Mouse (Mus musculus): ENCODE data around the gene Lrig1. TPM values are rescaled to one million over a fixed set of nuclear protein-coding genes. Genes with fewer than 3 reads are reported as not detected.

Gene Lrig1
- polyA plus RNA-seq, 1 experiment = 0.32 TPM

DNA sequence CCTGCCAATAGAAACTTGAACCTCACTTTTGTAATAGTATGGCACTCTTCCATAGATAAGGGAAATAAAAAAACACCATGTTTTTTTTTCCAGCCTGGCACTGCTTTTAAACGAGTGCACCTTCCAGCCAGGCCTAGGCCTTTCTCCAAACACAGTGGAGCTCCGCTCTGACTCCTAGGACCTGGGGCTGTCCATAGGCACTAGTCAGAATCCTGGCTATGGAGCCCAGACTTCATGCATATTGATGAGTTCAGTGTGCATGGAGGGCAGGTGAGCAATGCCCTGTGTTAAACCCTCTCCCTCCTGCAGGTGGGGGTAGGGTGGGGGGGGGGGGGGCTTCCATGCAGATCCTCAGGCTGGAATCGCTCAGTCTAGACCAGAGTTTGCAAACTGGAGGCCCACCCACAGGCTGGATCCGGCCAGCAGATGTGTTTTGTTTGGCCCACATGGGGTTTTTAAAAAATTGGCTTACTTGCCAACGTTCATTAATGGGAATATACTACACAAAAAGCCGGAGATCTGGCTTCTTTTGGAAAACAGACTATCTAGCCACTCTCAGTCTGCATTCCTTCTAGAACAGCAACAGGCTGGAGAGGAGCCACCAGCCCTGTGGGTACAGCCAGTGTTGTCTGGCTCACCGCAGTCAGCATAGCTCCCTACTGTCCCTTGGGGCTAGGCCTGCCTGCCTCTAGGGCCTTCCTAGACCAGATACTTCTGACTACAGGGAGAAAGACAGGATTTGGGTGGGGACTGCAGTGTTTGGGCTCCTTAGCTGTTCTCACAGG lies 17.9 kb upstream of the Lrig1 start:
- Histone ChIP-seq H3K4me3 (ENCODE audit: insufficient read depth, low read length) (no peak overlapping the region), H3K27ac (ENCODE audit: insufficient read depth, low read depth, low read length) (no peak overlapping the region), H3K4me1 (ENCODE audit: control insufficient read depth, insufficient read depth, low read length) (no peaks in the 10 kb centered on the region)
- TF ChIP-seq POLR2A (IDR thresholded peaks at IDR 0.05; ENCODE audit: borderline replicate concordance, low read depth, low read length) = no peak
- TF ChIP-seq CTCF (IDR thresholded peaks at IDR 0.05; ENCODE audit: low read depth, low read length) = no peak

DNA sequence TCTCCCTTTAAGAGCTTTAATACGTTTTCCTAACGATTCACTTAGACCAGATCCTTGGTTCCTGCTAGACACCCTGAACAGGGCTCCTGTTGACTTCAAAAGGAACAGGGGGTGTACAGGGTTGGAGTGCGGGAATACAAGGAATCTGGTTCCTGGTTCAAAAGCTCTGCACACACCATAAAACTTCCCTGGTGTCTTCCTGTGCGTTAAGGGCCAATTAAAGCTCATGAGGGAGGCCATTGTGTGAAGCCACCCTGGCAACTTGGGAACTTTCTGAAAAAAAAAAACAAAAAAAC lies 15.6 kb upstream of the Lrig1 start:
- no peak for TF ChIP-seq POLR2A (IDR thresholded peaks at IDR 0.05; ENCODE audit: borderline replicate concordance, low read depth, low read length)
- TF ChIP-seq CTCF (IDR thresholded peaks at IDR 0.05; ENCODE audit: low read depth, low read length) = no peak
- Histone ChIP-seq H3K27ac (ENCODE audit: insufficient read depth, low read depth, low read length) (no peak overlapping the region), H3K4me3 (ENCODE audit: insufficient read depth, low read length) (no peak overlapping the region), H3K4me1 (ENCODE audit: control insufficient read depth, insufficient read depth, low read length) (no peaks in the 10 kb centered on the region)

DNA sequence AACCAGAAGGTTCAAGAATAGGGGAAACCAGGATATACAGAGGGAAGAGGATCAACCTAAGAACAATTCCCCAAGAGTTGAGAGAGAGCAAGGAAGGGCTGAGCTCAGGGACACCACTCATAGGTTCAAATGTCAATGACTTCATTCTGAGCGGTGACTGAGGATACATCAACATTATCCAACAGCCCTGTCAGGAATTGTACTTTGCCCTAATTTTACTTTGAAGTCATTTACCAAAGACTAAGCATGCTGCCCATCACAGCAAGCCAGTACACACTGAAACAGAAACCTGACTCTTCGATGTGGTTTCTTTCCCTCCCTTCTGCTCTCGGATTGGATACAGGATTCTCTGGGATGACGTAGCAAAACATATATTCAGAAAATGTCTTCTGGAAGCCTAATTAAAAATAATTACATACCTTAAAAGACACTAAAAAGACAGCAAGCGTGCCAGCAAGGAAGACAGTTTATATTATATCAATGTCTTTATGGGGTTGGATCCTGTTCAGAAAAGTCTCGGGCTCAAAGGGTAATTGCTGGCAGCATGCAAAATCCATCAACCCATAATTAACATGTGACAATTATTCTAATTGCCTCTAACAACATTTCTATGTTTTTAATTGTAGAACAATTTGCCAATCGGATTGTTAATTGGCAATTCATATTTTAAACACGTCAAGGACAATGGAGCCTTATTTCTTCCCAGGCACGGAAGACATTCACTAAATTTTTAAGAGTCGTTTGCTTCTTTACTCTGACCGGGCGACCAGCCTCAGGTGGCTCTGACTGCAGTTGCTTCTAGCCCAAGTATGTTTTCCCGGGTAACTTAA lies 15.1 kb upstream of the Lrig1 start:
- Histone ChIP-seq H3K4me1 (ENCODE audit: control insufficient read depth, insufficient read depth, low read length) (no peaks in the 10 kb centered on the region), H3K27ac (ENCODE audit: insufficient read depth, low read depth, low read length) (no peak overlapping the region), H3K4me3 (ENCODE audit: insufficient read depth, low read length) (no peak overlapping the region)
- TF ChIP-seq CTCF (IDR thresholded peaks at IDR 0.05; ENCODE audit: low read depth, low read length) = no peak
- TF ChIP-seq POLR2A (IDR thresholded peaks at IDR 0.05; ENCODE audit: borderline replicate concordance, low read depth, low read length) = no peak

DNA sequence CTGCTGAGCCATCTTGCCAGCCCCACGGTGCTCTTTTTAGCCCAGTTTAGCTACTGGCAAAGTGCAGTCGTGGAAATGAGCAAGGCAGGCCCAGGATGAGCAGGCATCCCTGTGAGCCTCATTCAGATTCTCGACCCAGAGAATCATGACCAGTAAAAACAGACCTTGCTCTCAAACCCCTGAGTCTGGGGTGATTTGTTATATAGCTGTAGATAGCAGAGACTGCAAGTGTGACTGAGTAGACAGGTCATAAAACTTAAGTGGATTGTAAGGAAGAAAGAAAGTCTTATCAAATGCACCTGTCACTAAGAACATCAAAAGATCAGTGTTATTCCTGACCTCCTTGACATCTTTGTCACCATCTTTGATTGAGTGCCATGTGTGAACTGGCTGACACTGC lies 9.9 kb upstream of the Lrig1 start:
- TF ChIP-seq CTCF (IDR thresholded peaks at IDR 0.05; ENCODE audit: low read depth, low read length) = no peak
- TF ChIP-seq POLR2A (IDR thresholded peaks at IDR 0.05; ENCODE audit: borderline replicate concordance, low read depth, low read length) = no peak
- no peak overlapping the region for H3K27ac ChIP-seq (ENCODE audit: insufficient read depth, low read depth, low read length)

DNA sequence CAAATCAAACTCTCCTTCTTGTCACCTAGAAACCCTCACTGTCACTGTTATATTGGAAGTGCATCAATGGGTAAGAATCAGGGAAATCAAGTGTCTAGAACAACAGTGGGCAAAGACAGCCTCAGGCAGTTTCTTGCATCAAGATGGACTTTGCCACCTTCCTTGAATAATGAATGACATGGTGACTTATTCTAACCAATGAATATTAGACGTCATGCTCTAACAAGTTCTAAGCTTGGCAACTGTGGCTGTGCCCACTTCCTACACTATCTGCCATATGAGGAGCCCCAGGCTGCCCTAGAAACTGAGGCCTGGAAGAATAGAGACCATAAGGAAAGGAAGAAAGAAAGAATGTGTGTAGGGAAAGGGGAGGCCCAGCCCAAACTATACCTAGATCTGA lies 9.2 kb upstream of the Lrig1 start:
- Histone ChIP-seq H3K27ac (ENCODE audit: insufficient read depth, low read depth, low read length) (no peak overlapping the region), H3K4me1 (ENCODE audit: control insufficient read depth, insufficient read depth, low read length) (peaks cover 13% of the 10 kb centered on the region), H3K4me3 (ENCODE audit: insufficient read depth, low read length) (no peak overlapping the region)
- no peak for TF ChIP-seq CTCF (IDR thresholded peaks at IDR 0.05; ENCODE audit: low read depth, low read length)
- no peak for TF ChIP-seq POLR2A (IDR thresholded peaks at IDR 0.05; ENCODE audit: borderline replicate concordance, low read depth, low read length)

More for the DNA sequence above, 9.9 kb upstream of the Lrig1 start:
- Histone ChIP-seq H3K4me3 (ENCODE audit: insufficient read depth, low read length) (no peak overlapping the region), H3K4me1 (ENCODE audit: control insufficient read depth, insufficient read depth, low read length) (peaks cover 12% of the 10 kb centered on the region)

DNA sequence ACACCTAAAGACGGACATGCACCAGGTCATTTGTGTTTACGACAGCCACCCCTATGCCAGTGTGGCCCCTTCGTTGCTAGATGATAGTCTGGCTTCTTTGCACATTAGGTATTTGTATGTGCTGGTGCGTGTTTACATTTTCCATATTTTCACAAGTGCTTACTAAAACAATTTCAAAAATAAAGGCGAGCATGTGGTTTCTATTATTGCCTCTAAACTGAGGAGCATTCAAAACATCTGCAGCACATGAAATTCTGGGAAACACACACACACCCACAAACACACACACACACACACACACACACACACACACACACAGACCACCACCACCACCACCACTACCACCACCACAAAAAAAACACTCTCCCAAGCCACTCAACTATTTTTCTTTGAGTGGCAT lies 7.3 kb upstream of the Lrig1 start:
- Histone ChIP-seq H3K4me3 (ENCODE audit: insufficient read depth, low read length) (no peak overlapping the region), H3K4me1 (ENCODE audit: control insufficient read depth, insufficient read depth, low read length) (peaks cover 13% of the 10 kb centered on the region), H3K27ac (ENCODE audit: insufficient read depth, low read depth, low read length) (no peak overlapping the region)
- TF ChIP-seq CTCF (IDR thresholded peaks at IDR 0.05; ENCODE audit: low read depth, low read length) (no peak), POLR2A (IDR thresholded peaks at IDR 0.05; ENCODE audit: borderline replicate concordance, low read depth, low read length) (no peak)

DNA sequence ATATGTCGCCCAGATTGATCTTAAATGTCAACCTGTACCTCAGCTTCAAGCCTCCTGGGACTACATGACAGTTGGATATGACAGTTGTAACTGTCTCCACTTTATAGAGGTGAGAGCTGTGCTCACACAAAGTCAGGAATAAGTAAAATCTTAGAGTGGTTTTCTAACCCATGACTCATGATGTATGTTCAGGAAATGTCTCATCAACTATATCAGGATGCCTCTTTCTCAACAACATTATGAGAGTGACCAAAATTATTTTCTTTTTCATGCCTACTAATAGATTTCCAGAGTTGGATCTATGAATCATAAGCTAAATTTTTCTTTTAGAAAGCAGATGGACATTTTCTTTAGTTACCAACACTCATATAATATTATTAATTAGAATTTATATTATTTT lies 6.0 kb upstream of the Lrig1 start:
- TF ChIP-seq POLR2A (IDR thresholded peaks at IDR 0.05; ENCODE audit: borderline replicate concordance, low read depth, low read length) = no peak
- TF ChIP-seq CTCF (IDR thresholded peaks at IDR 0.05; ENCODE audit: low read depth, low read length) = no peak
- peaks cover 13% of the 10 kb centered on the region for H3K4me1 ChIP-seq (ENCODE audit: control insufficient read depth, insufficient read depth, low read length)
- no peak overlapping the region for H3K27ac ChIP-seq (ENCODE audit: insufficient read depth, low read depth, low read length)
- no peak overlapping the region for H3K4me3 ChIP-seq (ENCODE audit: insufficient read depth, low read length)

DNA sequence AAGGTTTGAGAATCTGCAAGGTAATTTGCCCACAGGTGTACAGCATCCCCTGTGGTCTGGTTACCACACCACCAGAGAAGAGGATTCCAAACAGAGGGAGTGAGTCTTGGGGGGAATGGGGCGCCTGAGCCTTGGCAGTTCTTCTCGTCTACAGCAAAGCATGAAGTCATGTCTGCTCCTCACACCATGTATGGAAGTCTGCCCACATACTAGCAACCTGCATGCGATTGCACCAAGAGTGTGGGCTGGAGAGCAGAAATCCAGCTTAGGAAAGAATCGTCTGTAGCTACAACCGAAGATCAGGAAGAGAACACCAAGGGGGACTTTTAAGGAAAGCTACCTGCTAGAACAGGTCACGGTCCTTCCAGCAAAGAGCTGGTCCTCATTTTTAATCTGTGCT lies 3.0 kb upstream of the Lrig1 start:
- Histone ChIP-seq H3K27ac (ENCODE audit: insufficient read depth, low read depth, low read length) (no peak overlapping the region), H3K4me1 (ENCODE audit: control insufficient read depth, insufficient read depth, low read length) (peaks cover 13% of the 10 kb centered on the region), H3K4me3 (ENCODE audit: insufficient read depth, low read length) (no peak overlapping the region)
- TF ChIP-seq POLR2A (IDR thresholded peaks at IDR 0.05; ENCODE audit: borderline replicate concordance, low read depth, low read length) (no peak), CTCF (IDR thresholded peaks at IDR 0.05; ENCODE audit: low read depth, low read length) (no peak)

DNA sequence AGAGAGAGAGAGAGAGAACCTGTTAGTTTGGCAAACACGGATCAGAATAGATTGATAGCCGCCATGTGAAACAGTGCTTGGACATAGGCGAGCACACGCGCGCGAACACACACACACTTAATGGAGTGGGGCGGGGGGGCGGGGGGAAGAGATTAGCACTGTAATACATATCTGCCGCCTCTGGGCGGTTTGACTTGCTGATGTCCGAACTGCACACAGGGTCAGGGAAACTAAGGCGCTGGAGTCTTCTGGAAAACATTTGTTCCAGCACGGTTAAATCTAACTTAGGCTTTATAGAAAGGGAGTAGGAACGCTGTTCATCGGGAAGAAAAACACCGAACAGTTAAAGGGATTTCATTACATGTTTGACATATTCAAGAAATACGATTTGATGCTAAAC lies 1.1 kb upstream of the Lrig1 start:
- peak overlapping the region; percentile 45 for H3K4me3 ChIP-seq (ENCODE audit: insufficient read depth, low read length)

DNA sequence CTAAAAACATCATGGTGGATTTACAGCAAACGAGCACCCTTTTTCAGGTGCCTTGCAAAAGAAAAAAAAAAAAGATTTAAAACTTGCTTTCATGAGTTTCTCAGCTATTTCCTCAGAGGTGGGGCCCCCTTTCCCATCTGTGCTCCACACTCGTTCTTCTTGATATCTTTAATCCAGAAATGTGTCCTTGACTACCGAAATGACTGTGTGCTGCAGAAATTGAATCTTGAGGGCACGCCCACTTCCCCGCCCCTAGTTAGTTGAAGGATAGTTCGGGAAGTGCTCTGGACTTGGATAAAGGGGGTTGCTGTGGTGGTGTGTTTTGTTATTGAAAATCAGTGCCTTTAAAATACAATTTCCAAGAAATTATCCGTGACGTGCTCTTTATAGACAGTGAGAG lies 654 bp upstream of the Lrig1 start:
- Histone ChIP-seq H3K4me3 (ENCODE audit: insufficient read depth, low read length) (peak overlapping the region; percentile 45), H3K4me1 (ENCODE audit: control insufficient read depth, insufficient read depth, low read length) (peaks cover 5% of the 10 kb centered on the region), H3K27ac (ENCODE audit: insufficient read depth, low read depth, low read length) (no peak overlapping the region)
- TF ChIP-seq CTCF (IDR thresholded peaks at IDR 0.05; ENCODE audit: low read depth, low read length) = no peak
- TF ChIP-seq POLR2A (IDR thresholded peaks at IDR 0.05; ENCODE audit: borderline replicate concordance, low read depth, low read length) = no peak

More for the DNA sequence above, 1.1 kb upstream of the Lrig1 start:
- Histone ChIP-seq H3K27ac (ENCODE audit: insufficient read depth, low read depth, low read length) (no peak overlapping the region), H3K4me1 (ENCODE audit: control insufficient read depth, insufficient read depth, low read length) (peaks cover 8% of the 10 kb centered on the region)
- TF ChIP-seq POLR2A (IDR thresholded peaks at IDR 0.05; ENCODE audit: borderline replicate concordance, low read depth, low read length) = no peak
- no peak for TF ChIP-seq CTCF (IDR thresholded peaks at IDR 0.05; ENCODE audit: low read depth, low read length)

All from bone marrow macrophage, adult 2 months (primary cell).